Mouse (Mus musculus) cerebellum, adult (tissue): ENCODE measurements around the gene Vmn1r179.
"Not testable (repeated sequence)": the region's sequence is repeated elsewhere in the genome, so short reads cannot be mapped to it uniquely, and the experiment has no call there.

Experiments
- ATAC-seq: cut with Nextera tagmentation; 2 replicates; pipeline ENCODE4 v1.9.2; 2017; ENCODE audit warnings: mild to moderate bottlenecking, moderate library complexity, mixed read lengths; ENCODE audit not compliant: insufficient number of reproducible peaks, low FRiP score, low TSS enrichment

Gene Vmn1r179

GRCm38 (mm10) chr7:23926678-23927077 lies at the start of gene Vmn1r179:
TSS of gene Vmn1r179 (plus strand) at chr7:23926978.
- ATAC-seq, result no peak

GRCm38 (mm10) chr7:23891709-23892108 lies 35.1 kb upstream of the Vmn1r179 start, which contains the start of gene Vmn1r178:
TSS of gene Vmn1r178 (plus strand) at chr7:23892009.
- no peak for ATAC-seq

GRCm38 (mm10) chr7:23950332-23950731 lies 23.6 kb downstream of the Vmn1r179 start, which contains the start of gene Vmn1r180:
TSS of gene Vmn1r180 (plus strand) at chr7:23950632.
- ATAC-seq, result no peak

- ATAC-seq, result not testable (repeated sequence)
These were observed 41.3 kb downstream of the Vmn1r179 start for GRCm38 (mm10) chr7:23968044-23968443.

GRCm38 (mm10) chr7:23974315-23974714 lies 47.5 kb downstream of the Vmn1r179 start, which contains the start of gene Vmn1r181:
TSS of gene Vmn1r181 (plus strand) at chr7:23974615.
- not testable (repeated sequence) for ATAC-seq
